ENCODE assay signal across 11 mouse cellular contexts in genomic region chr12:98996581-98996988, GRCm38 (mm10).
A peak's percentile ranks its signal among the peaks of the same experiment; 100 is the strongest.
DNase-seq lines count a peak whose midpoint lies in the region; ATAC-seq lines count a peak whose summit lies in the region.
"Had no signal": no experiment of that assay in that cellular context is flagged by ENCODE, and none has a peak within 500 bp of the region (broad histone marks: within the 10 kb centered on the region; RNA-seq: fewer than 3 reads in every experiment).

No protein-coding gene starts in this region.

- H3K9ac ChIP-seq in midbrain, embryonic 15.5 days = no peak overlapping the region
- H3K9ac ChIP-seq: limb, embryonic 15.5 days had no signal

- H3K9me3 ChIP-seq in midbrain, embryonic 15.5 days = no peaks in the 10 kb centered on the region
- H3K9me3 ChIP-seq: limb, embryonic 15.5 days had no signal

- H3K36me3 ChIP-seq in midbrain, embryonic 15.5 days (replicated peaks) = no peaks in the 10 kb centered on the region
- H3K36me3 ChIP-seq: limb, embryonic 15.5 days had no signal

- H3K27ac ChIP-seq in midbrain, embryonic 15.5 days = peak overlapping the region; percentile 14
- H3K27ac ChIP-seq: heart, adult 2 months; limb, embryonic 15.5 days had no signal

- 14% methylated on average over 6 of the region's 6 CpGs for WGBS in midbrain, embryonic 15.5 days

- no peak for ATAC-seq in CD4-positive, CD25-positive, alpha-beta regulatory T cell, adult 4 months
- ATAC-seq in midbrain, embryonic 15.5 days (replicated peaks) = no peak
- no peak for ATAC-seq in cerebellum, adult (ENCODE audit: insufficient number of reproducible peaks, low FRiP score, low TSS enrichment)

- peak; percentile 14 for DNase-seq in CD4-positive, CD25-positive, alpha-beta regulatory T cell, adult 2 months (ENCODE audit: low read depth, low spot score)
- peak; percentile 86 for DNase-seq in right cerebral cortex, adult 18-20 months
- DNase-seq in right cerebral cortex, postnatal 14 days = no peak
- no peak for DNase-seq in cerebellum, postnatal 10 days
- DNase-seq in testis, postnatal 14 days (ENCODE audit: low spot score) = no peak
- DNase-seq: heart, adult 2 months; kidney, adult 2 months had no signal

- H3K4me3 ChIP-seq in midbrain, embryonic 15.5 days = no peak overlapping the region
- H3K4me3 ChIP-seq: heart, adult 2 months; limb, embryonic 15.5 days had no signal

- peaks cover 10% of the 10 kb centered on the region; the same call in 1 of the 2 replicates for H3K4me1 ChIP-seq in midbrain, embryonic 15.5 days
- H3K4me1 ChIP-seq: limb, embryonic 15.5 days had no signal

- H3K4me2 ChIP-seq in midbrain, embryonic 15.5 days = no peak overlapping the region
- H3K4me2 ChIP-seq: limb, embryonic 15.5 days had no signal

- H3K27me3 ChIP-seq in midbrain, embryonic 15.5 days (replicated peaks) = no peaks in the 10 kb centered on the region
- H3K27me3 ChIP-seq: limb, embryonic 15.5 days had no signal

Comparison
In these comparisons a context has a peak if more than half of its experiments do, and no peak if none do; other contexts are left out.
1. DNase-seq: peak in CD4-positive, CD25-positive, alpha-beta regulatory T cell, adult 2 months (single experiment) and right cerebral cortex, adult 18-20 months (single experiment); none in right cerebral cortex, postnatal 14 days (single experiment), cerebellum, postnatal 10 days (0 of 2) and testis, postnatal 14 days (single experiment).